Mouse (Mus musculus): ENCODE measurements around the gene Slc35c2.

GRCm38 (mm10) chr2:165337191-165337590 lies 49.5 kb upstream of the Slc35c2 start:
- TF ChIP-seq CTCF (IDR thresholded peaks at IDR 0.05; ENCODE audit: borderline replicate concordance, control insufficient read depth, extremely low read depth, insufficient read depth, low read length, poor library complexity) (no peak), POLR2A (IDR thresholded peaks at IDR 0.05; ENCODE audit: control insufficient read depth, extremely low read depth, insufficient read depth, low read length, poor library complexity) (no peak)
